Mouse (Mus musculus) brain, embryonic 14.5 days (tissue): ENCODE measurements around the gene Slbp.

Source experiments
- CTCF ChIP-seq: fragments of 200-500 bp; IDR thresholded peaks from 2 replicates; pipeline ENCODE4 v1.5.1; 2012; ENCODE audit warnings: inconsistent platforms, mild to moderate bottlenecking, moderate library complexity, borderline replicate concordance; ENCODE audit not compliant: insufficient read depth, insufficient read length; ENCODE audit errors: extremely low read depth
- POLR2A ChIP-seq: fragments of 200-500 bp; IDR thresholded peaks from 2 replicates; pipeline ENCODE4 v1.6.1; 2012; ENCODE audit warnings: mild to moderate bottlenecking, inconsistent platforms, borderline replicate concordance; ENCODE audit not compliant: poor library complexity, insufficient read depth, insufficient read length, severe bottlenecking; ENCODE audit errors: extremely low read depth

DNA sequence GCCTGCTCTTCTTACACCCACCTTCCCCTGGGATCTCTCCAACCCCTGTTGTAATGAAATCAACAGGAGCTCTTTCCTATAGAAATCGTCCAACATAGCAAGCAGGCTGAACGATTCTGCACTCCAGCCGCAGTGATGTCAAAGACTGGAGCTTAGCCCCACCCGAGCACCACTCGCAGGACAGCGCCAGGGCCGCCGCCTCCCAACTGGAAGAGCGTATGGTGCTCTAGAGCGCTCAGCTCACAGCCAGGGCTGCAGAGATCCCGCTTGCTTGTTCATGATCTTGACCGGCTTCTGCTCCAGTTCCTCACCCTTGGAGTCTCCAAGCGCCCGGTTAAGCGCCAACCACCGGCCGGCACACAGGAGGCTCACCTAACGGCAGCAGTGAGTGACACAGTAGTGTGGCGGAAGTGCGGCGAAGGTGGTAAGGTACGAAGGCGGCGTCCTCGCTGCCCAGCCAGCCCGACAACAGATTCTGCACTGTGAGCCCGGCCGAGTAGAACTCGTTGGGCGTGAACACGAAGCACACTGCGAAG lies 4.9 kb upstream of the Slbp start:
- TF ChIP-seq POLR2A (no peak), CTCF (no peak)
